Mouse (Mus musculus): ENCODE measurements around the gene Brix1. TPM values are rescaled to one million over a fixed set of nuclear protein-coding genes. Genes with fewer than 3 reads are reported as not detected.
A peak's percentile ranks its signal among the peaks of the same experiment; 100 is the strongest.
"Not testable (repeated sequence)": the region's sequence is repeated elsewhere in the genome, so short reads cannot be mapped to it uniquely, and the experiment has no call there.

The Brix1 gene
- 111 and 114 TPM in 2 replicates for polyA plus RNA-seq (2015; fragmentation: Nextera tagmentation; extraction: Ambion mirVana)

- no peaks in the 10 kb centered on the region for H3K9me3 ChIP-seq
- H3K4me1 ChIP-seq, result peaks cover 23% of the 10 kb centered on the region
- peak within 1 kb of the TSS; percentile 92 for H3K4me2 ChIP-seq (replicated peaks)
- H3K36me3 ChIP-seq, result peaks cover 38% of the 10 kb centered on the region
- peak; percentile 99 for ATAC-seq (ENCODE audit: low FRiP score, low read depth)
- peak within 1 kb of the TSS; percentile 83 for H3K4me3 ChIP-seq
- H3K9ac ChIP-seq, result peak within 1 kb of the TSS; percentile 87
- no peaks in the 10 kb centered on the region for H3K27me3 ChIP-seq
- peak within 1 kb of the TSS; percentile 79 for H3K27ac ChIP-seq
- under 1% methylated on average over 58 of the region's 58 CpGs for WGBS
Observed at GRCm38 (mm10) chr15:10485484-10486364, at the start of gene Brix1, which contains the start of gene Rad1. Gene Brix1 (minus strand): TSS chr15:10485947. Gene Rad1 (plus strand): TSS chr15:10486018.

- no peak overlapping the region for H3K9ac ChIP-seq
- no peaks in the 10 kb centered on the region for H3K36me3 ChIP-seq
- H3K9me3 ChIP-seq, result no peaks in the 10 kb centered on the region
- 82% methylated on average over 5 of the region's 5 CpGs for WGBS
- H3K4me3 ChIP-seq, result no peak overlapping the region
- ATAC-seq (ENCODE audit: low FRiP score, low read depth), result no peak
- no peaks in the 10 kb centered on the region for H3K27me3 ChIP-seq
- no peak overlapping the region for H3K27ac ChIP-seq
- H3K4me1 ChIP-seq, result peaks cover 10% of the 10 kb centered on the region; the same call in 1 of the 2 replicates
- no peak overlapping the region for H3K4me2 ChIP-seq (replicated peaks)
Observed at GRCm38 (mm10) chr15:10534591-10534990, 48.8 kb upstream of the Brix1 start.

- not testable (repeated sequence) for H3K27me3 ChIP-seq; H3K4me2 ChIP-seq (replicated peaks); H3K4me1 ChIP-seq; H3K36me3 ChIP-seq; H3K4me3 ChIP-seq; ATAC-seq (ENCODE audit: low FRiP score, low read depth); H3K9ac ChIP-seq; H3K9me3 ChIP-seq; H3K27ac ChIP-seq
- 90% methylated on average over 10 of the region's 10 CpGs for WGBS
Observed at GRCm38 (mm10) chr15:10533361-10533760, 47.6 kb upstream of the Brix1 start.

DNA sequence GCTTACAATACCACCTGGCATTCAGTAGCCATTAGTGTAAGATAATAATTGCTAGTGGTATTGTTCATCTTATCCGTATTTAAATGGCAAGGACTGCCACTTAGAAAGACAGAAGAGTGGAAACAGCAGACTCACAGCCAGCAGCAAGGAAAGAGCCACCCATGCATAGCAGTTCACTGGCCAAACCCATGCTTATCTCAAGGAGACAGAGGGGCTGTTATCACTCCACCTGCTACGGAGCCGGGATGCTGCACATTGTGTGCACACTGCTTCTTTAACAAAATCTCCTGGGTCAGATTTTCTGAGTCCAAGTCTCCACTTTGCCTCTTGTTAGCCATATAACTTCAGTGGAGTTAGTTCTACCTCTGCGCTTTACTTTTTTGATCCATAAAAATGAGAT lies 45.6 kb upstream of the Brix1 start:
- Histone ChIP-seq H3K4me1 (0 out of 2 replicates have a peak, but pooled peaks cover 7% of the 10 kb centered on the region), H3K27me3 (no peaks in the 10 kb centered on the region), H3K4me2 (replicated peaks) (no peak overlapping the region), H3K4me3 (no peak overlapping the region), H3K36me3 (no peaks in the 10 kb centered on the region), H3K9ac (no peak overlapping the region), H3K9me3 (no peaks in the 10 kb centered on the region), H3K27ac (no peak overlapping the region)
- WGBS, result 87% methylated on average over 4 of the region's 4 CpGs
- ATAC-seq (ENCODE audit: low FRiP score, low read depth), result no peak

GRCm38 (mm10) chr15:10525896-10526295 lies 40.1 kb upstream of the Brix1 start:
- Histone ChIP-seq H3K9me3 (no peaks in the 10 kb centered on the region), H3K27ac (no peak overlapping the region), H3K4me2 (replicated peaks) (no peak overlapping the region), H3K27me3 (no peaks in the 10 kb centered on the region), H3K4me1 (no peaks in the 10 kb centered on the region), H3K9ac (no peak overlapping the region), H3K4me3 (no peak overlapping the region), H3K36me3 (no peaks in the 10 kb centered on the region)
- WGBS, result 77% methylated on average over 1 of the region's 1 CpGs
- ATAC-seq (ENCODE audit: low FRiP score, low read depth), result no peak

DNA sequence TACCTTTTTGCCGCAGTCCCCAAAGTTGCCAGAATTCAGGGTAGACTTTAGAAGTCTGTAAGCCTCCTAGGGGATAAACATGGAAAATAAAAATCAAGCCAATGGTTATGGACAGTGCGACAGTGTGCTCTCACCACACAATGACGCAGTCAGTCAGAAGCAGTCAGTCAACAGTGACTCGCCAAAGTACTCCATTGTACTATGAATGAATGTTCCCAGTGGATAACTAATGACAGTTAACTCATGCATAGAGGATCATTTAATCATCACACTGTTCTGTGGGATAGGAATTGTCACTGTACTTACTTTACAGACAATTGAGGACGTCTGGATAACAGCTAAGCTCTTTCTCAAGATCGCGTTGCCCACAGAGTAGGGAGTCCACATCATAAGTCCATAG lies 29.4 kb upstream of the Brix1 start:
- Histone ChIP-seq H3K9me3 (no peaks in the 10 kb centered on the region), H3K27ac (no peak overlapping the region), H3K27me3 (no peaks in the 10 kb centered on the region), H3K9ac (no peak overlapping the region), H3K4me2 (replicated peaks) (no peak overlapping the region), H3K36me3 (no peaks in the 10 kb centered on the region), H3K4me3 (no peak overlapping the region), H3K4me1 (no peaks in the 10 kb centered on the region)
- WGBS, result 87% methylated on average over 7 of the region's 7 CpGs
- no peak for ATAC-seq (ENCODE audit: low FRiP score, low read depth)

GRCm38 (mm10) chr15:10506099-10506498 lies 20.4 kb upstream of the Brix1 start:
- no peaks in the 10 kb centered on the region for H3K36me3 ChIP-seq
- H3K4me3 ChIP-seq, result no peak overlapping the region
- no peak for ATAC-seq (ENCODE audit: low FRiP score, low read depth)
- H3K4me2 ChIP-seq (replicated peaks), result peak overlapping the region; percentile 26
- 23% methylated on average over 11 of the region's 11 CpGs for WGBS
- H3K27me3 ChIP-seq, result no peaks in the 10 kb centered on the region
- no peaks in the 10 kb centered on the region for H3K9me3 ChIP-seq
- H3K9ac ChIP-seq, result no peak overlapping the region
- H3K27ac ChIP-seq, result no peak overlapping the region
- 0 out of 2 replicates have a peak, but pooled peaks cover 4% of the 10 kb centered on the region for H3K4me1 ChIP-seq

DNA sequence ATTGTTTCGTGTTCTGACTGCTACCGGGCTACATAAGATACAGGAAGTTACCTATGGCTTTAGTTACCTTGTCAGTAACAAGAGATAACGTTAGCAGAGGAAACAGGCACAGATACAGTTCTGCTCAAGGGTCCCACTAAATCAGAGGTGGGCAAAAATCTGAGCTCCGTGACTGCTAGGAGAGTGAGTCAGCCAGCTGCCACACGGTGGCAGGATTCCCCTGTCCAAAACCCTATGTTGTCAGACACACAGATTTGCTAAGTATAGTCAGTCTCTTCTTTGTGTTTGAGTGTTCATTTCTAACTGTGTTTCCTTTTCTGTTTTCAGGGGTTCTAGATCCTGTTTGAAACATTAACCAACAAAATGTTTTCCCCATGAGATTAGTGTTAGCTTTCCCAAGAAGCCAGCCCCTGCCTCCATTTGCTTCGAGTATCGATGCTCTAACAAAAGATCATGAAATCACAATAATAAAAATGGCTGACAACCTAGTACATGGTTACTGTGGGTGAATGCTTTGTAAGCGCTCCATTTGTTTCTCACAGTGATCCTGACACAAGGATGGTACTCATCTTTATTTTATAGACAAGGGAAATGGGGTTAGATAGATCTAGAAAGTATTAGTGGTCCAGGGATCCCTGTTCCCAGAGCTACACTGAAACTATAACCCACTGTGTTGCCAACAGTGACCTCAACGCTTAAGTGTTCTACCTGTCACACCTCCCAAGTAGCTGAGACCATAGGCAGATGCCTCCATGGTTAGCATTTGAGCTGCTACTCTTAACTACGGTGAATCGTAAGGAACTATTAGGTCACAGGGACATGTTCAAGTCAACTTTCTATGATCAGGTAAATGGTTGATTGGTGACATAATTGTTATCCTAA lies 15.3 kb upstream of the Brix1 start:
- H3K27me3 ChIP-seq, result no peaks in the 10 kb centered on the region
- 53% methylated on average over 11 of the region's 11 CpGs for WGBS
- peaks cover 4% of the 10 kb centered on the region for H3K36me3 ChIP-seq
- H3K9ac ChIP-seq, result no peak overlapping the region
- H3K9me3 ChIP-seq, result no peaks in the 10 kb centered on the region
- H3K27ac ChIP-seq, result no peak overlapping the region
- ATAC-seq (ENCODE audit: low FRiP score, low read depth), result peak; percentile 85
- 0 out of 2 replicates have a peak, but pooled peaks cover 2% of the 10 kb centered on the region for H3K4me1 ChIP-seq
- no peak overlapping the region for H3K4me3 ChIP-seq
- H3K4me2 ChIP-seq (replicated peaks), result no peak overlapping the region

- Histone ChIP-seq H3K9ac (no peak overlapping the region), H3K9me3 (no peaks in the 10 kb centered on the region), H3K36me3 (peaks cover 8% of the 10 kb centered on the region), H3K4me1 (no peaks in the 10 kb centered on the region), H3K4me2 (replicated peaks) (no peak overlapping the region), H3K4me3 (no peak overlapping the region), H3K27me3 (no peaks in the 10 kb centered on the region), H3K27ac (no peak overlapping the region)
- 85% methylated on average over 5 of the region's 5 CpGs for WGBS
- no peak for ATAC-seq (ENCODE audit: low FRiP score, low read depth)
Observed at GRCm38 (mm10) chr15:10500035-10500434, 14.3 kb upstream of the Brix1 start.

DNA sequence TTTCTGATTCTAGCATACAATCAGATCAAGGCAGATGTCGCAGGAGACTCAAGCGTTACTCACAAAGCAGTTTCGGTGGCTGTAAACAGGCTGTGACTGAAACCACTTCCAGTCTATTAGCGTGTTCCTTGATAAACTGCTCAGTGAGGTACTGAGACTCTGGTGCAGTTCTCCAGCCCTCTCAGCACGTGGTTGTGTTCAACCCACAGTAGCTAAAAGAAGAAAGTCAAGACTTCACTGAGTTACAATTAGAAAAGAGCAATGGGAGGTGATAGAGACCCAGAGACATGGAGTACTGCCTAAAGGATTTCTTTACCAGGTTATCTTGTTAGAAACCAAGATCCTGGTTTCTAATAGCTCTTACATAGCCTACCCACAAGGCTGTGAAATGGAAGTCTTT lies 13.8 kb upstream of the Brix1 start:
- no peak overlapping the region for H3K4me2 ChIP-seq (replicated peaks)
- H3K4me3 ChIP-seq, result no peak overlapping the region
- H3K27me3 ChIP-seq, result no peaks in the 10 kb centered on the region
- no peaks in the 10 kb centered on the region for H3K4me1 ChIP-seq
- WGBS, result 72% methylated on average over 5 of the region's 5 CpGs
- no peak overlapping the region for H3K9ac ChIP-seq
- no peak overlapping the region for H3K27ac ChIP-seq
- peaks cover 10% of the 10 kb centered on the region for H3K36me3 ChIP-seq
- H3K9me3 ChIP-seq, result no peaks in the 10 kb centered on the region
- no peak for ATAC-seq (ENCODE audit: low FRiP score, low read depth)

DNA sequence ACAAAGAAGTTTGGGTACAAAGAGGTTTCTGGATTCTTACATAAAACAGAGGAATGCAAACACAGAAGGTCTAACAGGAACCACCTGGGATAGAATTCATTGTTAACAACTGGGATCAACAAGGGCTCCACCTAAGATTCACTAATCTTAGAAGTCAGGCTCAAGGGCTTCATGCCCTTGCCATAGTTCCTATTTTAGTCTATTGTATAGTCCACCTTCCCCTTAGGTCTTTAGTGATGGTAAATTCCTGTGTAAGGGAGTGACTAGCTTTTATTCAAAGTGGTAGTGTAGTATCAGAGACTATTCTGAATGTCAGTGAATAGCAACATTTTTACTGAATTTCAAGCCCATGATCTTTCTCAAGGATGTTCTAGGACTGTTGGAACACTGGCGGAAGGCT lies 10.9 kb upstream of the Brix1 start:
- not testable (repeated sequence) for ATAC-seq (ENCODE audit: low FRiP score, low read depth)

DNA sequence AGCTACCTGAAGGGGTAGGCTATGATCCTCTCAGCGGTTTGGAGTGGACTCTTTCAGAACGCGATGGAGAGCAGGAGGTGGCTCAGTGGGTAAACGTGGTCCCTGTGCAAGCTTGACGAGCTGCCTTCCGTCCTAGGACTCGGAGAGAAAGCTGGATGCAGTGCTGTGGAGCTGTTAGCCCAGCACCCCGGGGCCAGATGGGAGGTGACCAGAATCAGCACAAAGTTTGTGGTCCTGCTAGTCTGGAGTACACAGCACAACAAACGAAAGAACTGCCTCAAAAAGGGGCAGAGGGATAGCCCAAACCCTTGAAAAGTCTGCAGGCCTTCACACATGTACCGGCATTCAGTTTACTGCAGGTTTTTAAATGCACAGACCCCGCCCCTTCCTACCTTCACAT lies 10.2 kb upstream of the Brix1 start:
- H3K4me3 ChIP-seq, result no peak overlapping the region
- H3K36me3 ChIP-seq, result peaks cover 39% of the 10 kb centered on the region
- no peaks in the 10 kb centered on the region for H3K27me3 ChIP-seq
- H3K9me3 ChIP-seq, result no peaks in the 10 kb centered on the region
- no peaks in the 10 kb centered on the region for H3K4me1 ChIP-seq
- H3K27ac ChIP-seq, result no peak overlapping the region
- 93% methylated on average over 11 of the region's 11 CpGs for WGBS
- H3K4me2 ChIP-seq (replicated peaks), result no peak overlapping the region
- no peak for ATAC-seq (ENCODE audit: low FRiP score, low read depth)
- H3K9ac ChIP-seq, result no peak overlapping the region

More for the DNA sequence above, 10.9 kb upstream of the Brix1 start:
- not testable (repeated sequence) for H3K9me3 ChIP-seq; H3K4me3 ChIP-seq; H3K4me1 ChIP-seq; H3K27ac ChIP-seq; H3K9ac ChIP-seq; H3K27me3 ChIP-seq; H3K4me2 ChIP-seq (replicated peaks)
- H3K36me3 ChIP-seq, result peaks cover 39% of the 10 kb centered on the region
- 97% methylated on average over 1 of the region's 1 CpGs for WGBS

Measured in limb, embryonic 13.5 days (tissue).